Mouse (Mus musculus) T-helper 1 cell (primary cell): ENCODE measurements around the gene AI837181.
"Not testable (repeated sequence)": the region's sequence is repeated elsewhere in the genome, so short reads cannot be mapped to it uniquely, and the experiment has no call there.

Source experiments
- in situ Hi-C: fragments of 300-600 bp; cut with MboI, MseI; formaldehyde crosslinking; loops from one replicate; pipeline ENCODE4 v1.15.1; 2025; ENCODE audit warnings: high pct_unique_total_duplicates

AI837181 gene

GRCm38 (mm10) chr19:5424782-5425741 lies at the start of gene AI837181, which contains the start of gene Drap1:
Gene AI837181, plus strand, starts transcription at chr19:5425144.
Gene Drap1, minus strand, starts transcription at chr19:5424979.
- in situ Hi-C loops: no loop called here

GRCm38 (mm10) chr19:5377446-5377845 lies 47.5 kb upstream of the AI837181 start:
- in situ Hi-C loops: no loop called here

- in situ Hi-C loops: no loop called here
Measured at GRCm38 (mm10) chr19:5383326-5383725, 41.6 kb upstream of the AI837181 start.

- in situ Hi-C loops: no loop called here
Measured at GRCm38 (mm10) chr19:5384715-5385114, 40.2 kb upstream of the AI837181 start.

GRCm38 (mm10) chr19:5388011-5388441 lies 36.9 kb upstream of the AI837181 start:
- in situ Hi-C loops: no loop called here

- in situ Hi-C loops: no loop called here
Measured at GRCm38 (mm10) chr19:5388588-5389242, 36.2 kb upstream of the AI837181 start, which contains the start of gene Sart1. Gene Sart1, minus strand, starts transcription at chr19:5388703.

- in situ Hi-C loops: no loop called here
Measured at GRCm38 (mm10) chr19:5389647-5390046, 35.3 kb upstream of the AI837181 start.

- in situ Hi-C loops: no loop called here
Measured at GRCm38 (mm10) chr19:5390416-5390815, 34.5 kb upstream of the AI837181 start.

- in situ Hi-C loops: no loop called here
Measured at GRCm38 (mm10) chr19:5392892-5393291, 32.1 kb upstream of the AI837181 start.

GRCm38 (mm10) chr19:5394168-5394567 lies 30.8 kb upstream of the AI837181 start:
- in situ Hi-C loops: no loop called here

- in situ Hi-C loops: no loop called here
Measured at GRCm38 (mm10) chr19:5395371-5395770, 29.6 kb upstream of the AI837181 start.

- in situ Hi-C loops: not testable (repeated sequence)
Measured at GRCm38 (mm10) chr19:5401073-5401472, 23.9 kb upstream of the AI837181 start.

GRCm38 (mm10) chr19:5402293-5402692 lies 22.7 kb upstream of the AI837181 start, which contains the start of gene Tsga10ip:
Gene Tsga10ip, minus strand, starts transcription at chr19:5402526.
- in situ Hi-C loops: no loop called here

GRCm38 (mm10) chr19:5405924-5406323 lies 19.0 kb upstream of the AI837181 start:
- in situ Hi-C loops: no loop called here

GRCm38 (mm10) chr19:5406531-5407126 lies 18.3 kb upstream of the AI837181 start:
- in situ Hi-C loops: not testable (repeated sequence)

GRCm38 (mm10) chr19:5407133-5407532 lies 17.8 kb upstream of the AI837181 start:
- in situ Hi-C loops: no loop called here

GRCm38 (mm10) chr19:5408057-5409001 lies 16.6 kb upstream of the AI837181 start:
- in situ Hi-C loops: no loop called here

- in situ Hi-C loops: no loop called here
Measured at GRCm38 (mm10) chr19:5409068-5409467, 15.9 kb upstream of the AI837181 start.

GRCm38 (mm10) chr19:5410641-5411040 lies 14.3 kb upstream of the AI837181 start:
- in situ Hi-C loops: no loop called here

- in situ Hi-C loops: no loop called here
Measured at GRCm38 (mm10) chr19:5411961-5412360, 13.0 kb upstream of the AI837181 start.

GRCm38 (mm10) chr19:5413840-5414239 lies 11.1 kb upstream of the AI837181 start:
- in situ Hi-C loops: no loop called here
